Mouse (Mus musculus) thymus, postnatal 36 days (tissue): ENCODE results near the gene S100a5.

ENCODE experiments used
- DNase-seq, 2 experiments: peaks; one replicate each; pipeline ENCODE4 v3.0.0; 2022; ENCODE audit warnings: mixed read lengths in 2 of 2

Gene S100a5

GRCm38 (mm10) chr3:90600458-90601195 lies 7.7 kb upstream of the S100a5 start:
- no peak for DNase-seq

- no peak for DNase-seq
Measured at GRCm38 (mm10) chr3:90601486-90602110, 6.7 kb upstream of the S100a5 start, which contains the start of gene Gm42674. Gene Gm42674, plus strand, starts transcription at chr3:90601904.

- no peak for DNase-seq
Measured at GRCm38 (mm10) chr3:90603623-90604022, 4.7 kb upstream of the S100a5 start, which contains the start of gene S100a4. Gene S100a4, plus strand, starts transcription at chr3:90603771.

GRCm38 (mm10) chr3:90604416-90604815 lies 3.9 kb upstream of the S100a5 start:
- peak in 1 of 2 experiments; percentile 13 for DNase-seq

- DNase-seq, result no peak
Measured at GRCm38 (mm10) chr3:90605049-90605448, 3.3 kb upstream of the S100a5 start.

GRCm38 (mm10) chr3:90605736-90606135 lies 2.6 kb upstream of the S100a5 start:
- no peak for DNase-seq

GRCm38 (mm10) chr3:90606185-90606584 lies 2.1 kb upstream of the S100a5 start:
- DNase-seq, result no peak

GRCm38 (mm10) chr3:90607361-90607760 lies 962 bp upstream of the S100a5 start:
- no peak for DNase-seq

GRCm38 (mm10) chr3:90609102-90609501 lies 779 bp downstream of the S100a5 start:
- DNase-seq, result no peak

GRCm38 (mm10) chr3:90611494-90611893 lies 3.2 kb downstream of the S100a5 start:
- no peak for DNase-seq

GRCm38 (mm10) chr3:90612061-90612460 lies 3.7 kb downstream of the S100a5 start:
- no peak for DNase-seq

GRCm38 (mm10) chr3:90612728-90613291 lies 4.5 kb downstream of the S100a5 start, which contains the start of gene S100a6:
Gene S100a6, plus strand, starts transcription at chr3:90612882.
- peak; percentile 79 to 83 for DNase-seq

- DNase-seq, result no peak
Measured at GRCm38 (mm10) chr3:90613461-90614147, 5.3 kb downstream of the S100a5 start.

GRCm38 (mm10) chr3:90614148-90614530 lies 5.8 kb downstream of the S100a5 start:
- no peak for DNase-seq

- no peak for DNase-seq
Measured at GRCm38 (mm10) chr3:90614611-90615251, 6.4 kb downstream of the S100a5 start.

- DNase-seq, result peak; percentile 76 to 83
Measured at GRCm38 (mm10) chr3:90615415-90615814, 7.1 kb downstream of the S100a5 start.

GRCm38 (mm10) chr3:90615911-90616310 lies 7.6 kb downstream of the S100a5 start:
- DNase-seq, result no peak

GRCm38 (mm10) chr3:90617586-90617985 lies 9.3 kb downstream of the S100a5 start:
- no peak for DNase-seq

GRCm38 (mm10) chr3:90621552-90621951 lies 13.2 kb downstream of the S100a5 start:
- DNase-seq, result no peak

- DNase-seq, result peak; percentile 50 to 63
Measured at GRCm38 (mm10) chr3:90623435-90624071, 15.2 kb downstream of the S100a5 start.

GRCm38 (mm10) chr3:90625496-90625895 lies 17.2 kb downstream of the S100a5 start:
- DNase-seq, result no peak
